Mouse (Mus musculus) right cerebral cortex, adult 2 months (tissue): Measurements from ENCODE around the gene Elob.

Source experiments
- DNase-seq, 2 experiments: peaks; one replicate each; pipeline ENCODE4 v3.0.0; 2021 to 2022; ENCODE audit warnings: low spot score in 2 of 2

Elob gene

GRCm38 (mm10) chr17:23829064-23829619 lies at the start of gene Elob:
TSS of gene Elob (minus strand) at chr17:23829136.
- DNase-seq = peak; percentile 83 to 91

- DNase-seq = no peak
These were observed 48.2 kb upstream of the Elob start for GRCm38 (mm10) chr17:23877166-23877565.

GRCm38 (mm10) chr17:23876741-23877140 lies 47.8 kb upstream of the Elob start:
- peak in 1 of 2 experiments; percentile 7 for DNase-seq

GRCm38 (mm10) chr17:23873884-23874856 lies 45.2 kb upstream of the Elob start:
- DNase-seq = peak; percentile 44 to 53

GRCm38 (mm10) chr17:23868513-23868912 lies 39.6 kb upstream of the Elob start:
- DNase-seq = no peak

- DNase-seq = no peak
These were observed 38.8 kb upstream of the Elob start, which contains the start of gene Prss21 for GRCm38 (mm10) chr17:23867756-23868155. TSS of gene Prss21 (plus strand) at chr17:23868056.

- DNase-seq = no peak
These were observed 34.0 kb upstream of the Elob start for GRCm38 (mm10) chr17:23862926-23863325.

GRCm38 (mm10) chr17:23857913-23858312 lies 29.0 kb upstream of the Elob start:
- DNase-seq = no peak

- no peak for DNase-seq
These were observed 28.3 kb upstream of the Elob start for GRCm38 (mm10) chr17:23857193-23857592.

GRCm38 (mm10) chr17:23854229-23854765 lies 25.4 kb upstream of the Elob start:
- no peak for DNase-seq

GRCm38 (mm10) chr17:23853292-23853691 lies 24.4 kb upstream of the Elob start:
- peak in 1 of 2 experiments; percentile 11 for DNase-seq

GRCm38 (mm10) chr17:23850853-23851749 lies 22.2 kb upstream of the Elob start:
- DNase-seq = peak; percentile 56 to 64

GRCm38 (mm10) chr17:23850028-23850427 lies 21.1 kb upstream of the Elob start:
- DNase-seq = no peak

GRCm38 (mm10) chr17:23843812-23844273 lies 14.9 kb upstream of the Elob start, which contains the start of the genes Prss32 and Prss41:
TSS of gene Prss32 (plus strand) at chr17:23843855.
TSS of gene Prss41 (minus strand) at chr17:23844172.
- no peak for DNase-seq

GRCm38 (mm10) chr17:23843141-23843811 lies 14.3 kb upstream of the Elob start:
- no peak for DNase-seq

GRCm38 (mm10) chr17:23841145-23841544 lies 12.2 kb upstream of the Elob start:
- peak; percentile 59 to 75 for DNase-seq

- DNase-seq = no peak
These were observed 7.2 kb upstream of the Elob start, which contains the start of gene Prss33 for GRCm38 (mm10) chr17:23836006-23836575. TSS of gene Prss33 (minus strand) at chr17:23836056.

- no peak for DNase-seq
These were observed 2.3 kb upstream of the Elob start for GRCm38 (mm10) chr17:23831201-23831600.

- DNase-seq = peak; percentile 44 to 67
These were observed 500 bp downstream of the Elob start for GRCm38 (mm10) chr17:23828271-23829001.
